Mouse (Mus musculus): ENCODE measurements around the gene Mms19.

Gene Mms19

DNA sequence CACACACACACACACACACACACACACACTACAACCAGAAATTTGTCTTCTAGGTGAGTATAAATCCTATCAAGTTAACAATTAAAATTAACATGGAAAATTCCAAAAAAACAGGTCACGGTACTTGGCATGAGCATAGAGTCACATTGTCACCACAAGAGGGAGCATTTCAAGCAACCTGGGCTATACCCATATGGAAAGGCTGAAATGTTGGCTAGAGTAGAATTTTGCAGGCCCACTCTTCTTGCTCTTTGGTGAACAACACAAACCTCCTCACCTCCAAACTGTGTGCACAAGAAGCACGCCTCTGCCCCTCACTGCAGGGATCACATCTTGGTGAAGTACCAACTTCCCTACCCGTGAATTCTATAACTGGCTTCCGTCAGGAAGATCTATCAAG lies 82.1 kb downstream of the Mms19 start:
- DNase-seq: peak in 1 of 2 experiments; percentile 36

DNA sequence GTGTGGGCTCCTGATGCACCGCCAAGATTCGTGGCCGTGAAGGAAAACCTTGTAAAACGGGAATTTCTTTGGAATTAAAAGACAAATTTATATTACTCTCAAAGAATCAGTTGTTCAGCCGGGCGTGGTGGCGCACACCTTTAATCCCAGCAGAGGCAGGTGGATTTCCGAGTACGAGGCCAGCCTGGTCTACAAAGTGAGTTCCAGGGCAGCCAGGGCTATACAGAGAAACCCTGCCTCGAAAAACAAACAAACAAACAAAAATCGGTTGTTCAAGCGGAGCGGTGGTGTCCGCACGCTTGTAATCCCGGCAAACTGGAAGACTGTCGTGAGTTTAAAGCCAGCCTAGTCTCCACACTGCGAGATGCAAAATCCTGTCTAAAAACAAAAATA lies 84.6 kb downstream of the Mms19 start:
- DNase-seq: no peak

DNA sequence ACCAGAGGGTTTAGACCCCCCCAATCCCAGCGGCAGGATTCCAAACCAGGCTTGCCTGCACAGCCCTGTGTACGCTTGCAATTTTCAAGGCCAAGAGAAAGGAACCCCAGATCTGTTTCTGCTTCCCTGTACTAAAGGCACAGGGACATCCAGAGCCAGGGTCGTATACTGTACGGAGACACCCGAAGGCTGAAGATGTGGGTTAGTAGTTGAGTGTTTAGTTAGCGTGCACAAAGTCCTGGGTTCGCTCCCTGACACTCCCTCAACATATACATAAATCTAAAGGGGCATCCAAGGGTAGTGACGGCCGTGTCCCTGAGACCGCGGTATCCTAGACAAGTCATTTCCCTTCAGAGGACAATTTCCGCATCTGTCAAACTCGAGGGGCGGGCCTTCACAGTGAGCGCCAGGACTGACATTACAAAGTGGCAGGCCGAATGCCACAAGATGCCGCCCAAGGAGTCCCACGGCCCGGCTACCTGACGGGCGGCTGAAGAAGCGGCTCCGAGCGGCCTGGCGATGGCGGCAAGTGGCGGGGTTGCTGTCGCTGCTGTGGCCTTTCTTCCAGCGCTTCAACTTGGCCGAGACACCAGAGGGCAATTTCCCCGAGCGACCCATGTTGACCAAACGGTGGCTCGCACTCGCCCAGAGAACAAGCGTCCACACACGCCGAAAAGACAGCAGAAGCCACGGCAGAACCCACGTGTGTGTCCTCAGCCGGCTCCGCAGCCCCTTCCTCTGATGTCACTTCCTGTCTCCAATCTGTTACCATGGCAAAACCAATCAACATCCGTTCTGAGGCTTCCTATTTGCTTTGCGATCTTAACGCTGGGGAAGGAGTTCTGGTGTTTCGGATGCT lies 85.3 kb downstream of the Mms19 start, which contains the start of gene Rrp12:
Rrp12 (minus strand) TSS at position 714 of the 859 bp plus-strand sequence.
- DNase-seq: peak; percentile 77 to 86

DNA sequence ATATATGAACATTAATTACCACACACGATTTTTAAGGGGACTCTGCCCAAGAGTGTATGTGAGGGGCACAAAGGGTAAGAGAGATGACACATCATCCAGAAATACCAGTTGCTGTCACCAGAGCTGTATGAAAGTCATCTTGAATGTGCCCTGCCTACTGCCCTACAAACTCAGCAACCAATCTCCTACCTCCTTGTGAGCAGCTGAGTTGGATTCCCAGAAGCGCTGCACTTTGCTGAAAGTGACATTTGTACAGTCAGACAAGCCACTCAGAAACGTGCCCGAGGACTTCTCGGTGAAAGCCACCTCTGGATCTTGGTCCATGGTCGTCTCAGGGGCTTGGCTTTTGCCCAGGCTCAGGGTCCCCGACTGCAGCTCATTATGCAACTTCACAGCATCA lies 86.0 kb downstream of the Mms19 start:
- DNase-seq: no peak
